Mouse (Mus musculus): ENCODE measurements at regions not wholly inside any gene's neighbourhood (a gene's known extent, or its start where the extent isn't known, plus 50 kb on each side); places are given as distances from the start of the nearest gene placed in this dataset.
A peak's percentile ranks its signal among the peaks of the same experiment; 100 is the strongest.

GRCm38 (mm10) chr10:107198460-107198859, 73.0 kb upstream of the Lin7a start:
- ATAC-seq (ENCODE audit: low FRiP score), result peak; percentile 68
- WGBS, result 68% methylated on average over 4 of the region's 4 CpGs
- Histone ChIP-seq H3K27ac (no peak overlapping the region), H3K9me3 (replicated peaks) (peaks cover 5% of the 10 kb centered on the region; the same call in 1 of the 2 replicates), H3K27me3 (no peaks in the 10 kb centered on the region), H3K4me1 (no peaks in the 10 kb centered on the region), H3K4me3 (no peak overlapping the region), H3K36me3 (no peaks in the 10 kb centered on the region), H3K4me2 (replicated peaks) (no peak overlapping the region), H3K9ac (no peak overlapping the region)

GRCm38 (mm10) chr10:107201051-107201450, 70.4 kb upstream of the Lin7a start:
- no peak overlapping the region for H3K4me3 ChIP-seq
- no peaks in the 10 kb centered on the region for H3K9me3 ChIP-seq (replicated peaks)
- no peak overlapping the region for H3K27ac ChIP-seq
- no peak for ATAC-seq (ENCODE audit: low FRiP score)
- no peak overlapping the region for H3K4me2 ChIP-seq (replicated peaks)
- no peaks in the 10 kb centered on the region for H3K27me3 ChIP-seq
- H3K4me1 ChIP-seq, result no peaks in the 10 kb centered on the region
- no peak overlapping the region for H3K9ac ChIP-seq
- no peaks in the 10 kb centered on the region for H3K36me3 ChIP-seq
- 87% methylated on average over 4 of the region's 4 CpGs for WGBS

- WGBS, result 66% methylated on average over 9 of the region's 9 CpGs
- Histone ChIP-seq H3K27ac (no peak overlapping the region), H3K36me3 (no peaks in the 10 kb centered on the region), H3K9me3 (replicated peaks) (no peaks in the 10 kb centered on the region), H3K27me3 (no peaks in the 10 kb centered on the region), H3K9ac (no peak overlapping the region), H3K4me3 (no peak overlapping the region), H3K4me1 (no peaks in the 10 kb centered on the region), H3K4me2 (replicated peaks) (no peak overlapping the region)
- no peak for ATAC-seq (ENCODE audit: low FRiP score)
Measured at GRCm38 (mm10) chr10:107205085-107205717, 66.3 kb upstream of the Lin7a start.

- Histone ChIP-seq H3K27ac (no peak overlapping the region), H3K4me1 (no peaks in the 10 kb centered on the region), H3K36me3 (no peaks in the 10 kb centered on the region), H3K9ac (no peak overlapping the region), H3K4me3 (no peak overlapping the region), H3K27me3 (no peaks in the 10 kb centered on the region), H3K9me3 (replicated peaks) (no peaks in the 10 kb centered on the region), H3K4me2 (replicated peaks) (no peak overlapping the region)
- ATAC-seq (ENCODE audit: low FRiP score), result no peak
- 77% methylated on average over 4 of the region's 4 CpGs for WGBS
Measured at GRCm38 (mm10) chr10:107209927-107210326, 61.6 kb upstream of the Lin7a start.

GRCm38 (mm10) chr10:107213071-107213470, 58.4 kb upstream of the Lin7a start:
- no peaks in the 10 kb centered on the region for H3K36me3 ChIP-seq
- H3K4me1 ChIP-seq, result no peaks in the 10 kb centered on the region
- H3K9ac ChIP-seq, result no peak overlapping the region
- H3K4me2 ChIP-seq (replicated peaks), result no peak overlapping the region
- WGBS, result 88% methylated on average over 4 of the region's 4 CpGs
- H3K27me3 ChIP-seq, result no peaks in the 10 kb centered on the region
- ATAC-seq (ENCODE audit: low FRiP score), result no peak
- H3K4me3 ChIP-seq, result no peak overlapping the region
- H3K9me3 ChIP-seq (replicated peaks), result no peaks in the 10 kb centered on the region
- no peak overlapping the region for H3K27ac ChIP-seq

- Histone ChIP-seq H3K9ac (no peak overlapping the region), H3K9me3 (replicated peaks) (no peaks in the 10 kb centered on the region), H3K4me2 (replicated peaks) (no peak overlapping the region), H3K4me3 (no peak overlapping the region), H3K27ac (no peak overlapping the region), H3K4me1 (no peaks in the 10 kb centered on the region), H3K27me3 (no peaks in the 10 kb centered on the region), H3K36me3 (no peaks in the 10 kb centered on the region)
- WGBS, result 66% methylated on average over 3 of the region's 3 CpGs
- no peak for ATAC-seq (ENCODE audit: low FRiP score)
Measured at GRCm38 (mm10) chr10:107213541-107214340, 57.7 kb upstream of the Lin7a start.

DNA sequence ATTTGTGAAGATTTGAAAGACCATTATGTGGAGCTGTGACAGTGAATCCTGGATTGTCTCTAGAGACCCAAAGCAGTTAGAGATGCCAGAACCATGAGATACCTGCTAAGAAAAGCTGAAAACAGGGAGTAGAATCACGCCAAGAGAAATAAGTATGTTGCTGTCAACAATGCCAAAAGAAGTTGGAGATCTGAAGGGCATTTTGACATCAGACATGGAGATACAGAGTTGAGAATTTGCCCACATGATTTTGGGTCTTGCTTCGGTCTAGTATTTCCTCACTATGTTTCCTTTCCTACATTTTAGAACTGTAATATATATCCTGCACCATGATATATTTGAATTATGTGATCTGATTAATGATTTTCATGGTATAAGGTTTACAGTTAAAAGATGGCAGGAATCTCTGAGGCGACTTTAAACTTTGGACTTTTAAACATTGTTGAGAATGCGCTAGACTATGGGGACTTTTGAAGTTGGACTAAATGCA, 56.7 kb upstream of the Lin7a start:
- Histone ChIP-seq H3K4me3 (no peak overlapping the region), H3K9ac (no peak overlapping the region), H3K9me3 (replicated peaks) (no peaks in the 10 kb centered on the region), H3K4me2 (replicated peaks) (no peak overlapping the region), H3K27me3 (no peaks in the 10 kb centered on the region), H3K4me1 (no peaks in the 10 kb centered on the region), H3K27ac (no peak overlapping the region), H3K36me3 (no peaks in the 10 kb centered on the region)
- 90% methylated on average over 4 of the region's 4 CpGs for WGBS
- no peak for ATAC-seq (ENCODE audit: low FRiP score)

DNA sequence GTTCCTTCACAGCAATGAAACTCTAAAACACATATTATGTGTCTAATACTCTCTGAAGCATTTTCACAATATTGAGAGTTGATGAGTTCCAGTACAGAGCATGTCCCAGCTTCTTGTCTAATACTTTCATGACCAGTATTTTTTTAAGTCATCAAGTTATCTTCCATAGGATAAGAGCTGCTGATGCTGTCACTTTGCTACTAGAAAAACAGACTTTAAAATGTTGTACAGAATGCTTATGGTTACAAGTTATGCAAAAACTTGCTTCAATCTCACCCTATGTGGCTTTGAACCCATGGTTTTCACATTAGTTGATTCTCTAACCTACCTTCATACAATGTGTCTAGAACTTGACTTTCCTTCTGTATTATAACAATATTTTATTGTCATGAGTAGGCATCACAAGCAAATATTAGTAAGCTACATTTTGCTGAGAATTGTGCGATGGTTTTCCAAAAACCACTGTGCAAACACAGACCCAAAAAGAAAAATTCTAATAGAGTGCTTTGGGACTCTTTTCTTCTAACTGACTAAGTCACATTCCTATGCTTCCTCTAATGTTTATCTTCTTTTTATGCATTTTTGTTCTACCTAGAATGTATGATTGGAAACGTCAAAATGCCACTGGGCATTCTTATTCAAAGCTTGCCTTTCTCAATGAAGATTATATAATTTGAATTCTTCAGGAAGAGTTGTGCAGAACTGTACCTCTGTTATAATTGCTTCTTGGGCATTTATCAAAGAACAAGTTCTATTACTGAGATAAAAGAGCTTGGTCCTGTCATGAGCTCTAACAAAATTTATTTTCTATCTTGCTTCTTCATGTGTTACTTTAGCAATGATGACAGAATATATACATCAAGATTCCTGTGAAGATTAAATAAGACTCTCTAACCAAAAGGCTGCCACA, 55.6 kb upstream of the Lin7a start:
- H3K27ac ChIP-seq, result no peak overlapping the region
- WGBS, result 87% methylated on average over 2 of the region's 2 CpGs
- no peak for ATAC-seq (ENCODE audit: low FRiP score)

GRCm38 (mm10) chr10:107216756-107217155, 54.7 kb upstream of the Lin7a start:
- ATAC-seq (ENCODE audit: low FRiP score), result no peak
- H3K9ac ChIP-seq, result no peak overlapping the region
- 94% methylated on average over 1 of the region's 1 CpGs for WGBS

More for the DNA sequence above, 55.6 kb upstream of the Lin7a start:
- H3K9ac ChIP-seq, result no peak overlapping the region
- no peak overlapping the region for H3K4me3 ChIP-seq
- no peak overlapping the region for H3K4me2 ChIP-seq (replicated peaks)
- no peaks in the 10 kb centered on the region for H3K9me3 ChIP-seq (replicated peaks)
- no peaks in the 10 kb centered on the region for H3K27me3 ChIP-seq
- H3K36me3 ChIP-seq, result no peaks in the 10 kb centered on the region
- no peaks in the 10 kb centered on the region for H3K4me1 ChIP-seq

GRCm38 (mm10) chr10:107217376-107218235, 53.9 kb upstream of the Lin7a start:
- Histone ChIP-seq H3K9ac (no peak overlapping the region), H3K4me3 (no peak overlapping the region), H3K4me1 (no peaks in the 10 kb centered on the region), H3K27me3 (no peaks in the 10 kb centered on the region), H3K4me2 (replicated peaks) (no peak overlapping the region), H3K9me3 (replicated peaks) (no peaks in the 10 kb centered on the region), H3K36me3 (no peaks in the 10 kb centered on the region), H3K27ac (no peak overlapping the region)
- WGBS, result 87% methylated on average over 2 of the region's 2 CpGs
- ATAC-seq (ENCODE audit: low FRiP score), result no peak

More at GRCm38 (mm10) chr10:107216756-107217155, 54.7 kb upstream of the Lin7a start:
- Histone ChIP-seq H3K27ac (no peak overlapping the region), H3K27me3 (no peaks in the 10 kb centered on the region), H3K4me1 (no peaks in the 10 kb centered on the region), H3K9me3 (replicated peaks) (no peaks in the 10 kb centered on the region), H3K4me3 (no peak overlapping the region), H3K4me2 (replicated peaks) (no peak overlapping the region), H3K36me3 (no peaks in the 10 kb centered on the region)

DNA sequence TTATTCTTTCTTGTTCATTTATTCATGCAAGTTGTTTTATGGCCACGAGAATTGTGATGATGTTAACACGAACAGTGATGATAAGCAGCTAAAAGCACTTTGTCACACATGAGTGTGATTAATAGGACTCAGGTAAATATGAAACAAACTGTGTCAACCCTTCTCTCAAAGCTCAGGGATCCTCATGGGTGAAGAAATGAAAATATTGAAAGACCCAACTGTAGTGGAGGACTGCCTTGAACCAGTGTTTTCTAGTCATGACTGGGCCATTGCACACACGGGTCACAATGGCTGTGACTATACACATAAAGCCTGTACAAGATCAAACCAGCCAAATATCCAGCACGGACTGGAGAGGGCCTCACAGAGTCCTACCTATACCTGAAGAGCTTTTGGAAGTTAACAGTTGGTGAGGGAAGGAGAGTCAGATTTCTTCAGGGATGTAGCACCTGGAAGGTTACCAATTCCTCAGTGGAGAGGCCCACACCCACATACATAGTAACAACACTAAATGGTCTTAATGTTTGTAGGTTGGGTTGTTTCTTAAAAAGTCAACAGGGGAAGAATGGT, 52.5 kb upstream of the Lin7a start:
- Histone ChIP-seq H3K4me2 (replicated peaks) (no peak overlapping the region), H3K27me3 (no peaks in the 10 kb centered on the region), H3K4me3 (no peak overlapping the region), H3K27ac (no peak overlapping the region), H3K9me3 (replicated peaks) (no peaks in the 10 kb centered on the region), H3K36me3 (no peaks in the 10 kb centered on the region), H3K9ac (no peak overlapping the region), H3K4me1 (no peaks in the 10 kb centered on the region)
- no peak for ATAC-seq (ENCODE audit: low FRiP score)
- WGBS, result 87% methylated on average over 4 of the region's 4 CpGs
